Mouse (Mus musculus): Measurements from ENCODE around the gene Spats2l.

DNA sequence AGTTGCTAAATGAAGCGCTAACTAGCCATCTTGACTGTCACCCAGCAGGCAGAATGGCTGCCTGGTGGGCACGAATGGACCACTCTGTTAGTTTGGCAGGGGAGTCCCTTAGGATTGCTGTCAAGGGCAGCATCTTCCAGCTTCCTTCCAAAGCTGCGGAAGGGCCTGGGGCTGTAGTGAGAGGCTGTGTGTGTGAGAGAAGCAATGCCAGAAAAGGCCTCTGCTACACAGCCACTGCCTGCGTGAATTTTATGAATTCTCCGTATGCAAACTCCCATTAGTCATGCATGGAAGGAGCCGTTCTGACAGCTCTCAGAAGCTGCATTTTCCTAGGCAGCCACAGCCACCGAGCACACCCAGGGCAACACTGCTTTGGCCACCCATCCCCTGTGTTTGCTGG is 101.5 kb downstream of the Spats2l start:
- TF ChIP-seq GATA1 (IDR thresholded peaks at IDR 0.05; ENCODE audit: borderline replicate concordance, low read length) = no peak
- TF ChIP-seq FLI1 (IDR thresholded peaks at IDR 0.05; ENCODE audit: low read length) = no peak

All from megakaryocyte, embryonic 14.5 days (primary cell).